Mouse (Mus musculus): ENCODE data around the gene Iqgap1. TPM values are rescaled to one million over a fixed set of nuclear protein-coding genes. Genes with fewer than 3 reads are reported as not detected.

Gene Iqgap1
- total RNA-seq, 2 experiments from 2014 or later: 15.9 to 23.3 TPM

GRCm38 (mm10) chr7:80806331-80806730, 19.4 kb downstream of the Iqgap1 start:
- no peak for DNase-seq (ENCODE audit: extremely low spot score in 1 of 2, low spot score in 1 of 2)

GRCm38 (mm10) chr7:80803173-80803872, 22.5 kb downstream of the Iqgap1 start:
- DNase-seq (ENCODE audit: extremely low spot score in 1 of 2, low spot score in 1 of 2): peak; percentile 72 to 77

GRCm38 (mm10) chr7:80802412-80803160, 23.2 kb downstream of the Iqgap1 start:
- peak in 1 of 2 experiments; percentile 12 for DNase-seq (ENCODE audit: extremely low spot score in 1 of 2, low spot score in 1 of 2)

- no peak for DNase-seq (ENCODE audit: extremely low spot score in 1 of 2, low spot score in 1 of 2)
Measured at GRCm38 (mm10) chr7:80799307-80799706, 26.5 kb downstream of the Iqgap1 start.

GRCm38 (mm10) chr7:80796805-80797567, 28.8 kb downstream of the Iqgap1 start:
- DNase-seq (ENCODE audit: extremely low spot score in 1 of 2, low spot score in 1 of 2): no peak

GRCm38 (mm10) chr7:80796258-80796657, 29.5 kb downstream of the Iqgap1 start:
- no peak for DNase-seq (ENCODE audit: extremely low spot score in 1 of 2, low spot score in 1 of 2)

- no peak for DNase-seq (ENCODE audit: extremely low spot score in 1 of 2, low spot score in 1 of 2)
Measured at GRCm38 (mm10) chr7:80789534-80789933, 36.2 kb downstream of the Iqgap1 start.

GRCm38 (mm10) chr7:80789061-80789460, 36.7 kb downstream of the Iqgap1 start:
- no peak for DNase-seq (ENCODE audit: extremely low spot score in 1 of 2, low spot score in 1 of 2)

- no peak for DNase-seq (ENCODE audit: extremely low spot score in 1 of 2, low spot score in 1 of 2)
Measured at GRCm38 (mm10) chr7:80788002-80788401, 37.8 kb downstream of the Iqgap1 start.

GRCm38 (mm10) chr7:80786746-80787145, 39.0 kb downstream of the Iqgap1 start:
- DNase-seq (ENCODE audit: extremely low spot score in 1 of 2, low spot score in 1 of 2): no peak

- DNase-seq (ENCODE audit: extremely low spot score in 1 of 2, low spot score in 1 of 2): no peak
Measured at GRCm38 (mm10) chr7:80783841-80784240, 41.9 kb downstream of the Iqgap1 start.

- DNase-seq (ENCODE audit: extremely low spot score in 1 of 2, low spot score in 1 of 2): no peak
Measured at GRCm38 (mm10) chr7:80782155-80783109, 43.3 kb downstream of the Iqgap1 start.

- DNase-seq (ENCODE audit: extremely low spot score in 1 of 2, low spot score in 1 of 2): no peak
Measured at GRCm38 (mm10) chr7:80781444-80782120, 44.2 kb downstream of the Iqgap1 start.

GRCm38 (mm10) chr7:80778958-80779669, 46.7 kb downstream of the Iqgap1 start:
- DNase-seq (ENCODE audit: extremely low spot score in 1 of 2, low spot score in 1 of 2): no peak

- DNase-seq (ENCODE audit: extremely low spot score in 1 of 2, low spot score in 1 of 2): no peak
Measured at GRCm38 (mm10) chr7:80778376-80778775, 47.4 kb downstream of the Iqgap1 start.

GRCm38 (mm10) chr7:80777151-80777550, 48.6 kb downstream of the Iqgap1 start:
- DNase-seq (ENCODE audit: extremely low spot score in 1 of 2, low spot score in 1 of 2): no peak

GRCm38 (mm10) chr7:80776090-80776489, 49.7 kb downstream of the Iqgap1 start:
- no peak for DNase-seq (ENCODE audit: extremely low spot score in 1 of 2, low spot score in 1 of 2)

- no peak for DNase-seq (ENCODE audit: extremely low spot score in 1 of 2, low spot score in 1 of 2)
Measured at GRCm38 (mm10) chr7:80775448-80775904, 50.3 kb downstream of the Iqgap1 start.
